ENCODE assay signal across 9 mouse cellular contexts in the genomic region with DNA sequence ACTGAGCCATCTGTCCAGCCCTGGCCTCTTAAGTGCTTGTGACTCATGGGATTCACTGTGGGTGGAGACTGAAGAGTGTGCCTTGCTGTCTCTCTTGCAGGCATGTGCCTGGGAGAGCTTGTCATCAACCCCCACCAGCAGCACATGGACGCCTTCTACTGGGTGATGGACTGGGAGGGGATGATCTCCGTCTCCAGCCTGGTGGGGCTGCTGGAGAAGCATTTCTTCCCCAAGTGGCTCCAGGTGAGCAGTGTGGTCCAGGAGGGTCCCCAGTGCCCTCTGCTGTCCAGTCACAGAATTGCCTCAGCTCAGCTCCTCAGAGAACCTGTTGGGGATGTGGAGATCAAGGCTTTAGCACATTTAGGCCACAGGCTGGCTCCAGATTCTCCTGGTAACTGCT. TPM values are rescaled to one million over a fixed set of nuclear protein-coding genes. Genes with fewer than 3 reads are reported as not detected.
DNase-seq lines count a peak whose midpoint lies in the region; ATAC-seq lines count a peak whose summit lies in the region.
"Had no signal": no experiment of that assay in that cellular context is flagged by ENCODE, and none has a peak within 500 bp of the region (broad histone marks: within the 10 kb centered on the region; RNA-seq: fewer than 3 reads in every experiment).

No protein-coding gene starts in this region.

- H3K9ac ChIP-seq in embryonic facial prominence, embryonic 14.5 days (ENCODE audit: low read depth, low read length) = no peak overlapping the region
- H3K9ac ChIP-seq in stomach, embryonic 14.5 days (replicated peaks; ENCODE audit: low read depth, low read length) = no peak overlapping the region

- H3K9me3 ChIP-seq in embryonic facial prominence, embryonic 14.5 days (ENCODE audit: control insufficient read depth, low read length) = no peaks in the 10 kb centered on the region
- no peaks in the 10 kb centered on the region for H3K9me3 ChIP-seq in stomach, embryonic 14.5 days (ENCODE audit: control insufficient read depth, low read depth, low read length)

- peaks cover 90% of the 10 kb centered on the region for H3K36me3 ChIP-seq in embryonic facial prominence, embryonic 14.5 days (ENCODE audit: control insufficient read depth, insufficient read depth, low read length)
- peaks cover 85% of the 10 kb centered on the region for H3K36me3 ChIP-seq in stomach, embryonic 14.5 days (ENCODE audit: control insufficient read depth, insufficient read depth, low read length)

- ATAC-seq in cerebellum, adult (ENCODE audit: insufficient number of reproducible peaks, low FRiP score, low TSS enrichment) = no peak
- 0 out of 2 replicates have a peak, but pooled peaks have one; percentile 31 for ATAC-seq in embryonic facial prominence, embryonic 14.5 days (ENCODE audit: low read depth)
- peak; percentile 86 for ATAC-seq in megakaryocyte progenitor cell, adult 5-6 weeks (replicated peaks; ENCODE audit: poor library complexity)
- ATAC-seq in stomach, embryonic 14.5 days (ENCODE audit: insufficient number of reproducible peaks, insufficient read depth, low FRiP score, low read depth) = 0 out of 2 replicates have a peak, but pooled peaks have one; percentile 15

- no peak overlapping the region for H3K27ac ChIP-seq in embryonic facial prominence, embryonic 14.5 days (replicated peaks; ENCODE audit: low read depth, low read length)
- H3K27ac ChIP-seq in stomach, embryonic 14.5 days (ENCODE audit: low read length) = no peak overlapping the region

- 19% methylated on average over 2 of the region's 2 CpGs for whole genome bisulfite sequencing in embryonic facial prominence, embryonic 14.5 days
- WGBS in stomach, embryonic 14.5 days = 26% methylated on average over 2 of the region's 2 CpGs

- H3K27me3 ChIP-seq in embryonic facial prominence, embryonic 14.5 days (replicated peaks; ENCODE audit: control insufficient read depth, insufficient read depth, low read length) = no peaks in the 10 kb centered on the region
- no peaks in the 10 kb centered on the region for H3K27me3 ChIP-seq in stomach, embryonic 14.5 days (ENCODE audit: control insufficient read depth, insufficient read depth, low read length)

- DNase-seq in cerebellum, adult 11 months = peak; percentile 35
- DNase-seq in urinary bladder, adult 18-20 months (ENCODE audit: low spot score in 2 of 2) = peak; percentile 23 to 27
- no peak for DNase-seq in urinary bladder, postnatal 10 days (ENCODE audit: low spot score)
- peak; percentile 32 for DNase-seq in embryonic facial prominence, embryonic 14.5 days (ENCODE audit: low spot score)
- peak; percentile 68 to 71 for DNase-seq in kidney, postnatal 25 days

- H3K4me1 ChIP-seq in embryonic facial prominence, embryonic 14.5 days (ENCODE audit: control insufficient read depth, insufficient read depth, low read length) = no peaks in the 10 kb centered on the region
- no peaks in the 10 kb centered on the region for H3K4me1 ChIP-seq in stomach, embryonic 14.5 days (ENCODE audit: control insufficient read depth, insufficient read depth, low read length)

- no peak overlapping the region for H3K4me2 ChIP-seq in embryonic facial prominence, embryonic 14.5 days (ENCODE audit: low read depth, low read length)
- no peak overlapping the region for H3K4me2 ChIP-seq in stomach, embryonic 14.5 days (replicated peaks; ENCODE audit: low read depth, low read length)

- no peak overlapping the region for H3K4me3 ChIP-seq in embryonic facial prominence, embryonic 14.5 days (ENCODE audit: low read depth, low read length)
- no peak overlapping the region for H3K4me3 ChIP-seq in stomach, embryonic 14.5 days (ENCODE audit: low read depth, low read length)

RNA-seq across cellular contexts. Expression of gene Srrd, which starts 7.4 kb away (rescaled TPM):
- polyA plus RNA-seq in embryonic facial prominence, embryonic 14.5 days (2014; fragmentation: Nextera tagmentation; extraction: Ambion mirVana) = 30.3 and 34.3 TPM in 2 replicates
- 33.7 and 40.2 TPM in 2 replicates for total RNA-seq in megakaryocyte progenitor cell, adult 5-6 weeks (2015)
- 15.1 and 18.5 TPM in 2 replicates for total RNA-seq in megakaryocyte progenitor cell, adult 5-6 weeks (2017)
- 43.5 and 47.6 TPM in 2 replicates for polyA plus RNA-seq in stomach, embryonic 14.5 days (2014; fragmentation: Nextera tagmentation; extraction: Ambion mirVana)

RNA-seq across cellular contexts. Expression of gene Hps4, which starts 7.4 kb away (rescaled TPM):
- 31.1 and 31.6 TPM in 2 replicates for polyA plus RNA-seq in embryonic facial prominence, embryonic 14.5 days (2014; fragmentation: Nextera tagmentation; extraction: Ambion mirVana)
- total RNA-seq in megakaryocyte progenitor cell, adult 5-6 weeks (2015) = 15.1 and 15.9 TPM in 2 replicates
- 12.8 and 17.6 TPM in 2 replicates for total RNA-seq in megakaryocyte progenitor cell, adult 5-6 weeks (2017)
- 30.9 and 35.0 TPM in 2 replicates for polyA plus RNA-seq in stomach, embryonic 14.5 days (2014; fragmentation: Nextera tagmentation; extraction: Ambion mirVana)

RNA-seq across cellular contexts. Expression of gene Tfip11, which starts 9.3 kb away (rescaled TPM):
- 23.1 and 23.2 TPM in 2 replicates for polyA plus RNA-seq in embryonic facial prominence, embryonic 14.5 days (2014; fragmentation: Nextera tagmentation; extraction: Ambion mirVana)
- total RNA-seq in megakaryocyte progenitor cell, adult 5-6 weeks (2015) = 12.9 and 16.2 TPM in 2 replicates
- total RNA-seq in megakaryocyte progenitor cell, adult 5-6 weeks (2017) = 12.9 and 20.1 TPM in 2 replicates
- 16.6 and 21.5 TPM in 2 replicates for polyA plus RNA-seq in stomach, embryonic 14.5 days (2014; fragmentation: Nextera tagmentation; extraction: Ambion mirVana)

RNA-seq across cellular contexts. Expression of gene Gm6583, which starts 20.4 kb away (rescaled TPM):
- polyA plus RNA-seq in embryonic facial prominence, embryonic 14.5 days (2014; fragmentation: Nextera tagmentation; extraction: Ambion mirVana) = 0.09 and 0.13 TPM in 2 replicates
- not detected in 2 replicates for total RNA-seq in megakaryocyte progenitor cell, adult 5-6 weeks (2015)
- not detected in 2 replicates for total RNA-seq in megakaryocyte progenitor cell, adult 5-6 weeks (2017)
- 0.32 and 0.42 TPM in 2 replicates for polyA plus RNA-seq in stomach, embryonic 14.5 days (2014; fragmentation: Nextera tagmentation; extraction: Ambion mirVana)
- polyA plus RNA-seq: heart, embryonic 14.5 days had no signal

RNA-seq across cellular contexts. Expression of gene Tpst2, which starts 59.0 kb away (rescaled TPM):
- 46.9 and 50.6 TPM in 2 replicates for polyA plus RNA-seq in embryonic facial prominence, embryonic 14.5 days (2014; fragmentation: Nextera tagmentation; extraction: Ambion mirVana)
- total RNA-seq in megakaryocyte progenitor cell, adult 5-6 weeks (2015) = 22.6 and 29.6 TPM in 2 replicates
- total RNA-seq in megakaryocyte progenitor cell, adult 5-6 weeks (2017) = 31.4 and 45.3 TPM in 2 replicates
- 35.3 and 38.4 TPM in 2 replicates for polyA plus RNA-seq in stomach, embryonic 14.5 days (2014; fragmentation: Nextera tagmentation; extraction: Ambion mirVana)
